Mouse (Mus musculus): ENCODE results near the gene Arhgef33.
"Not testable (repeated sequence)": the region's sequence is repeated elsewhere in the genome, so short reads cannot be mapped to it uniquely, and the experiment has no call there.

Gene Arhgef33

DNA sequence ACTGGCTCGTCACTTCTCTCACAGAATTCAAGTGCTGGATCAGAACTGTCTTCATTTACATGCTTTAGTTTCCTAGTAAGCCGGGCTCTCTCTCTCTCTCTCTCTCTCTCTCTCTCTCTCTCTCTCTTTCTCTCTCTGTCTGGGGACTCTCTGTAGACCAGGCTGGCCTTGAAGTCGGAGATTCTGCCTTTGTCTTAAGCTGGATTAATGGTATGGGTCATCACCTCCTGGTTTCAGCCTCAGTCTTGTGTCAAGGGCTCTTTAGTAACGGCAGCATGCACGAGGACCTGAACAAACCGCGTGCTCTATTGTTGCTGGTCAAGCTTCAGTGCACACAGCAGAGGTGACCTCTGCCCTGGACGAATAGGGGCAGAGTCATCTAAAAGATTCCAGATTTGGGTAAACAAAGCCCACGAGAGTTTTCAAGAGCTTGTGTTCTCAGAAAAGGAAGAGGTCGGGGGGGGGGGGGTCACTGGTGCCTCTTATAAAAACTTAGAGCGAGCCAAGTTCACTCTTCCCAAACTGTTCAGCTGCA lies 39.5 kb downstream of the Arhgef33 start:
- no peak for DNase-seq (ENCODE audit: low spot score in 2 of 2)

DNA sequence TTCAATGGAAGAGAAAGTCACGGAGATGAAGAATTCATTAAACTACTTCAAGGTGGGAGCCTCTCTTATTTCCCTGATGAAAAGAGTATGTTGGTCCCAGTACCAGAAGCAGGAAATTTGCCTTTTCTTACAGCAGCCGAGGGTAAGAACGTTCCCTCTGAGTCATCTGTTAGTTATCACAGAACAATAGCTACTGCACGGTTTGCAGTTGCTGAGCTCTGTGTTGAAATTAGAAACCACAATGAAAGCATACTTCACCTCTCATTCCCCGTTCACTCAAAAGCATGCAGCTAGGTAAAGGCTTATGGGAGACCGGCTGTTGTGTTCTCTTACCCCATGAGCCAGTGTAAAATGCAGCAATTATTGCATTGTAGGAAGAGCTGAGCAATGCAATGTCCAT lies 40.0 kb downstream of the Arhgef33 start:
- no peak for DNase-seq (ENCODE audit: low spot score in 2 of 2)

DNA sequence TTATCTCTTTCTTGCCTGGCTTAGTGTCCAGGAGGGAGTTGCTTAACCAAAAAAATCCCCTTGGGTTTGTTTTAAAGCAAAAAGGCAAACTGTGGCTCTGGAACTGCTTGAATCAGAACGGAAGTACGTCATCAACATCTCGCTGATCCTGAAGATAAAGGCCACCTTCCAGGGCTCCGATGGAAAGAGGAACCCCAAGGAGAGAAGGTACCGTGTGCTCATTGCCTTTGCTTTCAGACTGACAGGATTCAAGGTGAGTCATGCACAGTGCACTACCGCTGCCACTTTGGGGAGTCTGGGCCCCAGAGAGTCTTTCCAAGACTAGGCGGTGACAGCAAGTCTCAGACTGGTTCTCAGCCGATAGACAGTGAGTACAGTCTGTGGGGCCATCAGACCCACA lies 53.0 kb downstream of the Arhgef33 start:
- no peak for DNase-seq (ENCODE audit: low spot score in 2 of 2)

DNA sequence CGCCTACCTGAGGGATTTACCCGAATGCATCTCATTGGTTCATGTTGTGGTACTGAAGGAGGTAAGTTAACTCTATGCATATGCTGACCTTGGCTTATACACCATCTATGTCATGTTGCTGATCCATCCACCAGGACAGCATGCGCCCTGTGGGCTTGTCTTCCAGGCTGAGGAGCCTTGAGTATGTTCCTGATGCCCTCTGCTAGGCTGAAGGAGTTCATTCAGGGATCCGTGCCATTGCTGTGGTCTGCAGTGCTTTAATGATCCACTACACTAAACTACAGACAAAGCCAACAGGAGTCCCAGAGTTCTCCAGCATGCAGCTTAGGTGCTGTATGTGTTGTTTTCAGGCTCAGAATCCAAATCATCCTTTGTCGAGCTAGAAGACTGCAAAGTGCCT lies 60.1 kb downstream of the Arhgef33 start:
- peak in 1 of 2 experiments; percentile 9 for DNase-seq (ENCODE audit: low spot score in 2 of 2)

DNA sequence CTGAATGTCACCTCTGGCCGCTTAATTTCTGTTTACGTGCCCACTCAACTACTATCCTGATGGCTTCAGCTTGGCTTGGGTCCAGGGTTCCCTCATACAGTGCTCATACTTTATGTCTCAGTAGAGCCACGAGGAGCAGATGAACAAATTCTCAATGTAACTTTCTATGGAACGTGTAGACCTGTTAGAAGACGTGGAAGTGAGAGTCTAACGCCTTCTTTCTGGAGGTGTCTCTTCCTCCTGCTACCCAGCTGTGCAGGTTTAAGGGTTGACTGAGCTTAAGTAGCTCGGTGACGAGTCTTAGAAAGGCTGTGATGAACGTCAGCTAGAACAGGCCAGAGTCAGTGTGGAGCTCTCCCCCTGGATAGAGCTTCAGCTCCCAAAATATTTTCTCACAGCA lies 61.4 kb downstream of the Arhgef33 start:
- no peak for DNase-seq (ENCODE audit: low spot score in 2 of 2)

DNA sequence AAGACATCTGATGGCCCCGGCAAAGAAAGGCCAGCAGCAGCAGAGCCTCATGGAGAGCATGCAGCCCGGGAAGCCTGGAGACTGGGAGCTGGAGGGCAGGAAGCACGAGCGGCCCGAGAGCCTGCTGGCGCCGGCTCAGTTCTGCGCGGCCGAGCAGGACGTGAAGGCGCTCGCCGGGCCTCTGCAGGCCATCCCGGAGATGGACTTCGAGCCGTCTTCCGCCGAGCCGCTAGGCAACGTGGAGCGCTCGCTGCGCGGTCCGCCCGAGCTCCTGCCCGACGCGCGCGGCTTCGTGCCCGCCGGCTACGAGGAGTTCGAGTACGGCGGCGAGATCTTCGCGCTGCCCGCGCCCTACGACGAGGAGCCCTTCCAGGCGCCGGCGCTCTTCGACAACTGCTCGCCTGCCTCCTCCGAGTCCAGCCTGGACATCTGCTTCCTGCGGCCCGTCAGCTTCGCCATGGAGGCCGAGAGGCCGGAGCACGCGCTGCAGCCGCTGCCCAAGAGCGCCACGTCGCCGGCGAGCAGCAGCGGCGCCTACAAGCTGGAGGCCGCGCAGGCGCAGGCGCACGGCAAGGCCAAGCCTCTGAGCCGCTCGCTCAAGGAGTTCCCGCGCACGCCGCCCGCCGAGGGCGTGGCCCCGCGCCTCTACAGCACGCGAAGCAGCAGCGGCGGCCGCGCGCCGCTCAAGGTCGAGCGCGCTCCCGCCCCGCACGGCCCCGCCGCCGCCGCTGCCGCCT lies 66.0 kb downstream of the Arhgef33 start, which contains the start of gene Gm10190:
Gene Gm10190 (minus strand): TSS at position 553 of the 737 bp plus-strand sequence.
- DNase-seq (ENCODE audit: low spot score in 2 of 2): peak; percentile 82 to 90

DNA sequence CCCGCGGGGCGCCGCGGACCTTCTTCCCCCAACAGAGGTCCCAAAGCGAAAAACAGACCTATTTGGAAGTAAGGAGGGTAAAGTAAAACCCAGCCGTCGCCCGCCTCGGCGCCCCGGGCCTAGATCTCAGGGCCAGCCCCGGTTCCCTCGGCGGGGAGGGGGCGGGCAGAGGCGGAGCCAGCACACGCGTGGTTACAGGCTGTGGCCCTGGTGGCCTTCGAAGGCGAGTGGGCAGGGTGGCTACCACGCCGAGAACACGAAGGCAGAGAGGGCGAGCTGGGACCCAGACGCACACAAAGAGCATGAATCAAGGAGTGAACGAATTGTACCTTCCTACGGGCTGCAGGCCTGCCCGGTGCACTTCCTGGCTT lies 66.5 kb downstream of the Arhgef33 start:
- DNase-seq (ENCODE audit: low spot score in 2 of 2): no peak

DNA sequence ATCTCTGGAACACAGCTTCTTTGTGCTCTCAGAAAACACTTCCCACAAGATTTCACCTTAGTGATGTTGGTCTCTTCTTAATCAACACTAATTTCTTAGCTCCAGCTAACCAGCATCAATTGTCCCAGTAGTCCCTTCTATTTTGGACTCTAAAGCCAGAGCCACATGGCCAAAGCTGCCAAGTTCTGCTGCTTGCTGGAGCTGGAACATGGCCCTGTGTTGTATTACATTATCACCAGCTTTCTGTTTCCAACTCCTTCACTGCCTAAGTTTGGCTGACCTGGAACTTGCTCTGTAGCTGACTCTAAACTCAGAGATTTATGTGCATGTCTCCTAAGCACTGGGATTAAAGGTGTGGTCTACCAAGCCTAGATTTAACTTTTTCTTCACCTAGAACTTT lies 71.2 kb downstream of the Arhgef33 start:
- not testable (repeated sequence) for DNase-seq (ENCODE audit: low spot score in 2 of 2)

DNA sequence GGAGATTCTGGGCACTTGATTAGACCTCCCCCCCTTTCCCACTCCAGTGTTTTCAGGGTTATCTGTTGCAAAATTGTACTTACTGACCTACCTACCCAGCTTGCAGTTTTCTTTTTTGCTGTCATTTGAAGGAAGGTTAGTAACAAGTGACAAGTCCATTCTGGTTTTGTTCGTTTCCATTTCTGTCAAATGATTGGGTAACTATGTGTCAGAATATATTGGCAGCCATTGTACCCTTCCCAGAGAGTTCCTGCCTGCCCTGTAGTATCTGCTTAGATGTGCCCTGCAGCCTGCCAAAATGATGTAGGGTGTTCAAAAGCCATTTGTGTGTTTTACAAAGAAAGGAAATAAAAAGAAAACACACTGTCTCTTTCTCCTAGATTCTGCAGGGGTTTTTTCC lies 78.5 kb downstream of the Arhgef33 start:
- DNase-seq (ENCODE audit: low spot score in 2 of 2): no peak

DNA sequence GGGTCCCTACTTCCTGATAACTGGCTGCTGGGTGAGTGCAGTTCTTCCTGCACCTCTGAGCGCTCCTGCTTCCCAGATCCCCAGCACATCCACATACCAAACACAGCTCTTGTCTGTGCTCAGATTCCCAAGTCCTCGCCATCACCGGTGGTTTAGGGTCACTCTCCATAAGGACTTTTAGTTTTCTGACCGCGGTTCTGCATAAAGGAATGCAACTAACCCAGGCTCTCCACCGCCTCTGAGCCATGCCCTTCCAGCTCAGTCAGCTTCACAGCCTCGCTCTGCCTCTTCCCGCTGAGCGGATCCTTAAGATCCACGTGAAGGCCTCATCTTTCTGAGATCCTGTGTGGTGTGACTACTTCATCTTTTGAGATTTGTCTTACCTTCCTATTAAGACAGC lies 82.8 kb downstream of the Arhgef33 start:
- DNase-seq (ENCODE audit: low spot score in 2 of 2): no peak

DNA sequence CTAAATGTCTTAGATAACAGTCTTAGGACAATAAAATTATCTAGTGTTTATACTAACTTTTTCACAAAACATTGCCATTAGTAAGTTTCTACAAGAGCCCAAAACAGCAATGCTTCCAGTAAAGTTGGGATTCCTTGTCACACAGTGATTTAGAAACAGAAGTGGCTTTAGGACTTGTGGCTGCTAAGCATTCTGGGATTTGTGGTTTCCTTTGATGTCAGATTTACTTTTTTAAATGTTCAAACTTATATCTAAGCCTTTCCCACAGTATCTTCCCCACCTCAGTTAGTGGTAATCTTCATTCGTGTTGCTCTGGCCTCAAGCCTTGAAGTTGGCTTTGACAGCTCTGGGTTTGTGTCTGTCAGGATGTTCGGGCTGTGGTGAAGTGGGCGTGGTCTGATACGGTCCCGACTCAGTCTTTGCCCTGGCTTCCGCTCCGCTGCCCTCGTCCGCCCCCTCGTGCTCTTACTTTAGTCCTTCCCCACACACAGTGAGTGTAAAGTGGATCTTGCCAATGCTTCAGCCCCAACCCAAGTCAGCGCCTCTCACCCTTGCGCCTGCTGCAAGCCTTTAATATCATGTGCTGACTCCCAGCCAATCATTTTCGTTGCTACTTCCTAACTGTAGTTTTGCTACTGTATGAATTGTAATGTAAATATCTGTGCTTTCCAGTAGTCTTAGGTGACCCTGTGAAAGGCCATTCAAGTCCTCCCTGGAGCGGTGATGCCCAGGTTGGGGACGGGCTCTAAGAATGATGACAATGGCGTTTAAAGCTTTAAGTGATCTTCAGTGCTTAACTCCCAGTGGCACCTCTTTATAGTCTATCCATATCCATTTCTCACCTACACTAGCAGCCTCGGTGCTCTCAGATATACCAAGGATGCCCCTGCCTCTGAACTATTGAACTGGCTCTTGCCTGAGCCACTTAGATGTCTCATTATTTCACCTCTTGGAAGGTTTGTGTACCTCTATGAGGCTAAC lies 84.5 kb downstream of the Arhgef33 start:
- peak in 1 of 2 experiments; percentile 28 for DNase-seq (ENCODE audit: low spot score in 2 of 2)

DNA sequence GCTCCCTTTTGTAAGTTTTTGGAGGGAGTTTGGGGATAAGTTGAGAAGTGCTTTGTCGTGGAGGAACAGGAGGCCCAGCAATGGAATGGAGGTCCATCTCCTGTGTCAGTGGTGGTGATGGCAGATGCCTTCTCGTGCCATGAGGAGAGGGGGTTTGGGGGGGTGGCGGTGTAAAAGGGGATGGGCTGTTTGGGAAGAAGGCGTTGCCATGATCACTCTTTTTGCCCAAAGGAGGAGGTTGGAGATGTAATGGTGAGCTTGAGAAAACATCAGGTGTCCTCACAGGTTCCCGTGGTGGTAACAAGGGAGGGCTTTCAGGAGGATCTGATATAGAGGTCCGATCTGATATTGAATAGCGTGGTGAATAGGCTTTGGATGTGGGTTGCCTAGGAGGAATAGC lies 91.0 kb downstream of the Arhgef33 start:
- DNase-seq (ENCODE audit: low spot score in 2 of 2): no peak

DNA sequence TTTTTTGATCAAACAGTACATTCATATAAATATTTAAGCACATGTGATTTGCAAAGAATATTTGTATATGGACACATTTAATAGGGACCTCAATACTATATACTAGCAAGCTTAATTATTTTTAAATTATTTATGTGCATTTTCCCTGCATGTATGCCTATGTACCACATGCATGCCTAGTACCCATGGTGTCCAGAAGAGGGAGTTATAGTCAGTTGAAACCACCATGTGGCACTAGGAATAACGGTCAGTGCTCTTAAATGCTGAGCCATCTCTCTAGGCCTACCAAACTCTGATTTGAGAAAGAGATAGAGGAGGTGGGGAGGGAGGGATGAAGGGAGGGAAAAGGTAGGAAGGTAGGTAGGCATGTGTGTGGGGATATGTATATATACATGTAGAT lies 104.0 kb downstream of the Arhgef33 start:
- no peak for DNase-seq (ENCODE audit: low spot score in 2 of 2)

DNA sequence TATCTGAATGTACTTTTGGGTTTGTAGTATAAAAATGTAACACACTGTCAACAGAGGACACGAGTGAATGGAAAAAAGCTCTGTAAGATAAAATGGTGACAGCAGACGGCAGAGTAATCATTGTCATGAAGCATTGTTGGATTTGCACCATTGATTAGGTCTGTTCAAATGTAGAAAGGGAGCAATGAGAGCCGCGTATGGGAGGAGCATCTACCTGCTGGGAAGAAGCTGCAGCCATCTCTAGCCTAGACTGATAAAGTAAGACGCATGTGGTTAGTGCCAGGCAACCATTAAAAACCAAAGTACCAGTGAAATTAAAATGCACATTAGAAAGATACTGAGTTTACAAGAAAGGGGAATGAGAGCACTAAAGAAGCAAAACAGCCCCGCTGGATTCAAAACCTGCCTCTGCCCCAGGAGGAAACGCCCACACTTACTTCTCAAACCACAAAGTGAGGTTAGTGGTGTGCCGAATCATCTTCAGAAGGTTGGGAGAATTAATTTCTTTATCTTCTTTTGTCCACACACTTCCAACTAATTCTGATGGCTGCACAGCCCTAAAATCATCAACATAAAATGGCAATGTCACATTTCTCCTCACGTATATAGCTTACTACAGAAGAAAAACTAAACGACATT lies 111.5 kb downstream of the Arhgef33 start:
- no peak for DNase-seq (ENCODE audit: low spot score in 2 of 2)

DNA sequence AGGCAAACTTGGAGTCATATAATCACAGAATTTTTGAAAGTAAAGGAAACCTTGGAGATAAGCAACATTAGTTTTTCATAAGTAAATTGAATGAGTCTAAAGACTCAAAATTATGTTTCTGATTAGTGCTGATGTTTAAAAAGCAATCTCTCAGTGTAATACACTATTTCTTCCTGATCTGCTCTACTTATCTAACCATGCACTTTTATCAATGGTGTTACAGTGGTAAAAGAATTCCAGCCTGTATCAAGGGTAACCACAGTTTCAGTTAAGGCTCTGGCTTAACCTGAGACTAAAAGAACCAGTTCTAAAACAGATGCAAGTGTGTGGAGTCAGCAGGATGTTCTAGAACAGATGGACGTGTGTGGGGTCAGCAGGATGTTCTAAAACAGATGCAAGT lies 113.8 kb downstream of the Arhgef33 start:
- DNase-seq (ENCODE audit: low spot score in 2 of 2): no peak

DNA sequence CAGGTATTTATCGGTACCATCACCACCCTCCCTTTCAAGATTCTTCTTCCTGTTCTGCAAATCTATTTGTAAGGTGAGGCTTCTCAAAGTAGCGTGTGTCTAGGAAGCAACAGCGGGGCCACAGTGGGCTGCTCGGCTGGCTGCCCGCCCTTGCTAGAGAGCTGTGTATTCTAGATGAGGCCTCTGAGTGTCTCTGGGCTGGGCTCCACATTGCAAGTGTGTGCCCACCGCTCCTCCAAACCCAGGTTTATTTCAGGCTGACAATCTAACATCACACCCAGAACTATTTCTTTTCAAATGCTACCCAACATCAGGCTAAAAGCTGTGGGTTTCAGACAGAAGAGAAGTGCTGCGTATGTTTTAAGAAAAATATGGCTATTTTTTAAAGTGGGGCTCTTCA lies 119.0 kb downstream of the Arhgef33 start:
- DNase-seq (ENCODE audit: low spot score in 2 of 2): peak in 1 of 2 experiments; percentile 45

DNA sequence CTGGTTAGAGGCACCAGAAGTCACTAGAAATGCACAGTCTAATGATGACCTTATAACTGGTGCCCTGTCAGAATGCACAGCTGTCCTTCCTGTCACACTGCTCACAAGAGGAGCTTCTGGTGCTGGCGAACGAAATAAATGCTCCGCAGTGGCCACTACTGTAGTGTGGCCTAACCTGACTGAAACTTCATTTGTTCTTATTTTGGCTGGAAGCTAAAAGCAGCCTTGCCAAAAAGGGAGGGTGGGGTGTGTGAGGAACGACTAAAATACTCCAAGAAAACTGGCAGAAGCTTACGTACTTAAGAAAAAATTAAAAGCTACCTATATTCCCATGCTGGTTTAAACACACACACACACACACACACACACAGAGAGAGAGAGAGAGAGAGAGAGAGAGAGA lies 119.7 kb downstream of the Arhgef33 start:
- peak; percentile 19 to 73 for DNase-seq (ENCODE audit: low spot score in 2 of 2)

DNA sequence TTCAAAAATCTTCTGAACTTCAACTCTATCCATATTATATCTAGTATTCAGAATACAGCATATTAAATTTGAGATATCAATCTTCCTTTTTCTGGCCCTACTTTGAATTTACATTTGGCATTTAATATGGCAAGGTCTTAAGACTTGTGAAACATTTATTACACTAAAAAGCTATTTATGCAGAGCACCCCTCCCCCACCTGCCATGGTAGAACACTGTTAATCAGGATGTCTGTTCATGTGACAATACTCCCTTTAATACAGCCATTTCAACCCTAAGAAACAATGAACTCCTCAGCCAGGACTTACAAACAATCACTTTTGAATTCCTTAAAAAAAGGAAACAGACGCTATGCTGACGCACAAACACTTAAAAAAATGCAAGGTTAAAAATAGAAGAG lies 120.8 kb downstream of the Arhgef33 start:
- DNase-seq (ENCODE audit: low spot score in 2 of 2): no peak

DNA sequence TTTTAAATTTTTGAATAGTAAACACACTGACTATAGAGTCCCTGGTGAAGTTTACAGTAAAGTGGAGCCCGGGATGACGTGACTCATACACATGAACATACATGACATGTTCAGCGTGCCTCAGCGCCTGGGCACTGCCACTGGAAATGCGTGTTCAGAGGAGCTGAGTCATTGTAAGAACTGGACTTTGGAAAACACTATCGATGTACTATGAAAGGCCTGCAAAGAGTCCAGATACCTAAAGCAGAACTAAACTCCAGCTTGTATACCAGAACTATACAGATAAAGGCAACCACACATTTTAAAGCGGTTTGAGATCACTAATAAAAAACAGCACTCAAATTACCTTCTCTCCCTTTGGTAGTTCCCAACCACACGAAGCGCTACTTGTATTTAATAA lies 124.8 kb downstream of the Arhgef33 start:
- DNase-seq (ENCODE audit: low spot score in 2 of 2): no peak

DNA sequence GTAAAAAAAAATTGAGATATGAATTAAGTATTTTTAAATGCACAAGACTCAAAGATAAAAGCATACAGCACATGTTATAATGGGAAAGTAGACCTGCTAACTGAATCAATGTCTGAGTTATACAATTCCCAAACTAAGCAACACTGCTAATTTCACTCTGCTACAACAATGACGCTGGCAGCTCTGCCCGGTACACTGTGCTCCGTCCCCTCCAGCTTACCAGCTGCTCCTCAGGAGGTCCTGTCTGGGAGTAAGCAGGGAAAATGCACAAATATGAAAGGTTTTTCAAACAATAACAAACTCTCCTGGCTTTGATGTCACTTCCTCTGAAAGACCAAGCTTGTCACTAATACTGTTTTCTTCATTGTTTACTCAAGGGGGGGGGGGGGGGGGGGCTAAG lies 127.2 kb downstream of the Arhgef33 start:
- DNase-seq (ENCODE audit: low spot score in 2 of 2): no peak

DNA sequence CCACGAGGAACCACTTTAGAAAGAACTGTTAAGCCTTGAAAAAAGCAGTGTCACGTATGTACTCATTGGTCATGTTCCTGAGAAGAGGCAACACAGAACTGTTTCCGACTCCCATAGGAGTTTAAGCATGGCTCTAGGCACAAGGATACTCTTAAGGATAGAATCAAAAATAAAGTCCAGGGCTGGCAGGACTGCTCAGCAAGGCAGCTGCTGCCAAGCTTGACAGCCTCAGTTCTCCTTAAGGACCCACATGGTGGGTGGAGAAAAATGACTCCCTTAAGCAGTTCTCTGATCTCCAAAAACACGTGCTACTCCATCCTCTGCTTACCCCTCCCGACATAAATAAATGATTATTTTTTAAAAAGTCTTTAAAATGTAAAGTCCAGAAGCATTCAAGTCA lies 128.5 kb downstream of the Arhgef33 start:
- DNase-seq (ENCODE audit: low spot score in 2 of 2): no peak

DNA sequence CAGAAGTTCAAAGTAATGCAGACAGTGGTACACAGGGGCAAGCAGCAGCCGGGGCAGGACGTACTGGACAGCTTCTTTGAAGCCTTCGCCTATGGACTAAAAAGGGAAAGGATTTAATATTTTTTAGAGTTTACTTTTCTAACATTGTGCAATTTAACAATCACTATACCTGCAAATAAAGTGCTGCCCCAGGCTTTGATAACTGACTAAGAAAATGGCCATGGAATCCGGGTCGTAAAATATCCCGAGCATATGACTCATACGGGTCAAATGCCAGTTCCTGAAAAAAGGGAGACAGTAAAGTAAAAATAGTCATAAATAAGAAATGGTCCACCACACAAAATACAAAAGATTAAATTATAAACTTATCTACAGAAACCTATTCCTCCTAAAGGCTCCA lies 138.2 kb downstream of the Arhgef33 start:
- no peak for DNase-seq (ENCODE audit: low spot score in 2 of 2)

Measured in frontal cortex, postnatal 36 days (tissue).